Mouse (Mus musculus) kidney, adult 11 months (tissue): ENCODE results near the gene Ranbp9.

Source experiments
- DNase-seq: peaks from one replicate; pipeline ENCODE4 v3.0.0; 2022

The Ranbp9 gene

GRCm38 (mm10) chr13:43480957-43481858 lies at the start of gene Ranbp9:
TSS of gene Ranbp9 (minus strand) at chr13:43481282.
- DNase-seq, result peak; percentile 74

DNA sequence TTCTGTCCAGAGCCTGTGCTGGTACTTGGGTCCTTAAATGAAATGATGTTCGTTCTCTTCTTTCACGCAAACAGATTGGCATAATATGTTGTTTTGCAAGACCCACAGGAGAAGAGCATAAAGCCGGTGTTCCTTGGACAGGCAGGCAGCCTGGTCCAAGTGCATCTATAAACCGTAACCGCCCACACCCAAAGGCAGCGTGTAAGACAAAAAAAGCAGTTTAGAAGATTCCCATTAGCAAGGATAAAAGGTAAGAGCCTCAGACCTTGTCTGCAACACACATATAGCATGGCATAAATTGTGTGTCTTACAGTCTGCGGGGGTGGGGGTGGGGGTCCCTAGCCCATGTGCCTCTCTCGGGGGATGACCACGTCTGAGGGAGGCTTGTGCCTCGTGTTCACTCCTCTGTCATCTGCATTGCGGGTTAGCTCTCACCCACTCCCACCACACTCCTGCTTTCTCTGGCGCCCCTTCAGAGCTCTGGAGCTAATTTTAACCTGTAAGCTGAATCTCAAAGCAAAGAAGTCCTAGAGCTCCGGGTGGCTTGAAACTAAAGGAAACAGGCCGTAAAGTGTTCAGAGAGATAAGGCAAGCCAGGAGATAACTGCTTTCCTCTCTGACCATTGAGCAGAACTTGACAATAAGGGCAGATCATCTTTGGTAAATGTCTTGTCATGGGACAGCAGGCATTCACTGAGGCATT lies 49.2 kb upstream of the Ranbp9 start:
- DNase-seq, result no peak

GRCm38 (mm10) chr13:43526289-43526688 lies 45.2 kb upstream of the Ranbp9 start:
- DNase-seq, result no peak

DNA sequence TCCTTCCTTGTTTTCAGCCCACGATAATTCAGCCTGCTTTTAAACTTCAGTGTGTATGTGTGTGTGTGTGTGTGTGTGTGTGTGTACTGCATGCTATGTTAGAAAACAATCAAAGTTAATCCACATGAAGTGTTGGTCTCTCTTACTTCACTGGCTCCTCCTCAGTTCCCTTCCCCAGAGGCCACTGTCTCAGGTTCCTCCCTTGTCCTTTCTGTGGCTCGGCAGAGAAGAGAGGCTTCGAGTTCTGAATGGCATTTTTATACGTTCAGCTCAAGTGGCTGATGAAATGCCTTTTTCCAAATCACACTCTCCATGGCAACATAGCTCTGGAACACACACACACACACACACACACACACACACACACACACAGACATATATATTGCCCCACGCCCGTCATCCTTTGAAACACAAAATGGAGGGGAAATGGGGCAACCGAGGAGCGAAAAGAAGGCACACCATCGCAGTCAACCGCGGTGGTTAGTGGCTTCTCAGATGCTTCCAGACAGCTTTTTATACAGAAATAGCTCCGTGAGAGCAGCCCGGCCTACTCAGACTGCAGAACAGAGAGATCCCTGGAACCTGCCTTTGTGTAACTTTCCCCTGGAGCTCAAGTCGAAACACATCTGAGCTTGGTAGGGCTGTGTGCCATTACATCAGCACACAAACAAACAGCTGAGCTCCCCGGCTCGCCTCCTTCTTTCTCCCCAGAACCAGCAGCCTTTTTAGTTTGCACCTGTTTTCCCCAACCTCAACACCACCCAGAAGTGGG lies 44.5 kb upstream of the Ranbp9 start:
- DNase-seq, result no peak

GRCm38 (mm10) chr13:43524491-43525362 lies 43.6 kb upstream of the Ranbp9 start:
- DNase-seq, result no peak

DNA sequence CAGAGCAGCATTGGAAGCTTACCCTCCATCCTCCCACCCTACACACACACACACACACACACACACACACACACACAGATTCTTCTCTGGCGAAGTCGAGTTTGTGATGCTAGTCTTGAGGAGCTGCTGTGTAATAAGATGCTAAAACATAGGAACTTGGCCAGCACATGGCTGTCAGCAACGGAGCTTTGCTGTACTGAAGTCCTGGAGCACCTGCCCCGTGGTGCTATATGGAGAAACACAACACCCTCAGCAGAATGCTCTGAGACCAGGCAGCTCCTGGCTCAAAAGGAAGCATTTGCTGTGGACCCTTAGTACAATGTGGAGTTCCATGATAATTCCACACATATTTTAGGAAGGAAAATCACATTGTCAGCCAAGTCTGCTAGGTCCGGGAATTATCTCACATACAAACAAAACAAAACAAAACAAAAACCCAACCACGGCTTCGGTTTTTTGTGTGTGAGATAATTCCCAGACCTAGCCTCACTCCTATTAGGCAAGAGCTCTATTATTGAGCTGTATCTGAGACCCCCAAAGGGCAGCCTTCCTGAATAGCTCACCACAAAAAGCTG lies 42.9 kb upstream of the Ranbp9 start:
- no peak for DNase-seq

- DNase-seq, result no peak
Observed at GRCm38 (mm10) chr13:43521940-43522339, 40.9 kb upstream of the Ranbp9 start.

GRCm38 (mm10) chr13:43519251-43519650 lies 38.2 kb upstream of the Ranbp9 start:
- DNase-seq, result no peak

GRCm38 (mm10) chr13:43517371-43517770 lies 36.3 kb upstream of the Ranbp9 start:
- no peak for DNase-seq

- DNase-seq, result no peak
Observed at GRCm38 (mm10) chr13:43516931-43517330, 35.8 kb upstream of the Ranbp9 start.

- no peak for DNase-seq
Observed at GRCm38 (mm10) chr13:43516119-43516518, 35.0 kb upstream of the Ranbp9 start.

DNA sequence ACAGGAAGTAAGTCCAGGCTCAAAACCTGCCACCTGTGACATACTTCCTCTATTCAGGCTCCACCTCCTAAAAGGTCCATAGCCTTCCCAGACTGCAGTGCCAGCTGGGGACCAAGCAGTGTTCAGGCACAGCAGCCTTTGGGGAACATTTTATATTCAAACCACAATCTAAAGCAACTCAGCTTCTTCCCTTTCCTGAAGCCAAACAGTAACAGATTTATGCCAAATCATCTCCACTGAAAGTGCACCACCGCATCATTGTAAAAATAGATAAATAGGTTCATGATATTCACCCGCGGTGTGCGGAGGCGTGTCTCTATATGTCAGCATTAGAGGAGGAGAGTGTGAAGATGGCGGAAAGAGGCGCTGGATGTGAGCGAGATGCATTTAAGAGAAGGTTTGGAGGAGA lies 33.9 kb upstream of the Ranbp9 start:
- no peak for DNase-seq

DNA sequence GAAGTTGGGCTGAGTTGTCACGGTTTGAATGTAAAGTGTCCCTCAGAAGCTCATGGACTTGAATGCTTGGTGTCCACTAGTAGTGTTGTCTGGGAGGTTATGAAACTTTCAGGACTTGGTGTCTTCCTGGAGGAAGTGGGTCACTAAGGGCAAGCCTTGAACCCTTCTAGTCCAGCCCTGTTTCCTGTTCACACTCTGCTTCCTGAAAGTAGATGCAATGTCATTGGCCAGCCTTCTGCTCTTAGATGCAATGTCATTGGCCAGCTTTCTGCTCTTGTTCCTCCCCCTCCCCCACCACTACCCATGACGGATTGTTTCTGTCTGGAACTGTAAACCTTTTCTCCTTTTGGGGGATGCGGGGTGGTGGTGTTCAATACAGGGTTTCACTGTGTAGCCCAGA lies 31.7 kb upstream of the Ranbp9 start:
- no peak for DNase-seq

DNA sequence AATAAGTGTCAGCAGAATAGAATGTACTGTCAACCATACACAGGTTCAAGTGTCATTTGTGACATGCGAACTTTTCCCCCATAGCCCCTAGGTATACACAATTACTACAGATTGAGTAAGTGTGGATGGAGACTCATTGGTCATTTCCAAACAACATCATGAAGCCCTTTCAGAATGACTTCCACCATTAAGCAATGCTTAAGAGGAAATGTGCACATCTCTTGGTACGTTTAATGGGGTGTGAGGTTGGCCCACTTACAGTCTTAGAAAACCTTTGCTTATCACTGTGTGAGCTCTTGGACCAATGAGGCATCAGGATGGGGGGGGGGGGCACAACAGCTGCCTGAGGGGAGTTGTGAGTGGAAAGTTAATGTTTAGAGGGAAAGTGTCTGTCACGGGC lies 24.7 kb upstream of the Ranbp9 start:
- DNase-seq, result no peak

- peak; percentile 37 for DNase-seq
Observed at GRCm38 (mm10) chr13:43503395-43503850, 22.3 kb upstream of the Ranbp9 start.

- DNase-seq, result no peak
Observed at GRCm38 (mm10) chr13:43501601-43502000, 20.5 kb upstream of the Ranbp9 start.

- DNase-seq, result no peak
Observed at GRCm38 (mm10) chr13:43500483-43500850, 19.4 kb upstream of the Ranbp9 start.

DNA sequence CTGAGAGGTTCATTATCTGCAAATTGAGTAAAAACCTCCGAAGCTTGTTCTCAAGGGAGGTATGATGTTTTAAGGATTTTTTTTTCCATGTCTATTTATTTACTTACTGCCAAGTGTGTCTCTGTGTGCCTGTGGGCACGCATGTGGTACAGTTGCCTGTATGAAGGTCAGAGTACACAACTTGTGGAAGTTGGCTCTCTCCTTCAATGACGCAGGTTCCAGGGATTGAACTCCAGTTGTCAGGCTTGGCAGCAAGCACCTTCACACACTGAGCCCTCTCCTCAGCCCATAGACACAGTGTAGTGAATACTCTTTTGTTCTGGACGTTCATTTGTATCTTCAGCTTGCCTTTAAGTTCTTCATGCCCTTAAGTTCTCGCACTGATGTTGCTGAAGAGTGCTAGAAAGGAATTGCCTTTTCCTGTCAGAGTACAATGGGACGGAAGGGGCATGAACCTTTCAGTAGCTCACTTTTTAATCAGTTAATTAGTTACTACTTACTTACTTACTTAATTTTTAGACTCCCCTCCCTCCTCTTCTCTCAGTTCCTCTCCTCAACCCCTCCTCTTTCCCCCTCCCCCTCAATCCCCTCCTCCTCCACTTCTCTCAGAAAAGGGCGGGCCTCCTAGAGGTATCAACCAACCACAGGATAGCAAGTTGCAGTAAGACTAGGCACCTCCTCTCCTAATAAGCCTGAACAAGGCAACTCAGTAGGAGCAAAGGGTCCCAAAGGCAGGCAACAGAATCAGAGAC lies 18.8 kb upstream of the Ranbp9 start:
- peak; percentile 30 for DNase-seq

DNA sequence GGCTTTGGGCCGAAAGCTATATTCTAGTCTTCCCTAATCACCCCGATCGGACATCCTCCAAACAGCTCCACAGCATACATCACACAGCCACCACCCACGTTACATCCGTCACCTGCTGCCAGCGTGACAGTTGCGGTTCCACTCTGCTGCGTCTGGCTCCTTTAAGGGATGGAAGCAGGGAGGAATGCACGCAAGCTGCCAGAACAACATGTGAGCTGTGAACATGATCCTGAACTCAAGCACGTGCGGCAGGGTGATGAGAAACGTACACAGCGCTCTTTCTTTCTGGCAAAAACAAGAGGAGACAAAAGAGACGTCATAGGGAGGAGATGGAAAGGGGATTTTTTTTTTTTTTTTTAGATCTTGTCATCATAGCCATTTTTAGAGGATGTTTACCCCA lies 17.8 kb upstream of the Ranbp9 start:
- DNase-seq, result peak; percentile 58

DNA sequence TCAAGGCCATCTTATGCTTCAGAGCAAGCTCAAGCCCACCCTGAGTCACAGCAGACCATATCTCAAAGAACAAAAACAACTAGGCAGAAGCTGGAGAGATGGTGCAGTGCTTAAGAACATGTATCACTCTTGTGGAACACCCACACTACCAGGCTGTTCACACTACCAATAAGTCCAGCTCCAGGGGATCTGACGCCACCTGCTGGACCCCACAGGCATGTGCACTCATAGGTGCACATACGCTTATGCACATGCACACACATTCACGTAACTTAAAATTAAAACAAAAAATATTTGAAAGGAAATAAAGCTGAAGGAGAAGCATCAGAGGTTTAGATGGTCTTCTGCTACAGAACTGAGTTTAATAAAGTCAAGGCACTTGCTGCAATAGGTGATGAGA lies 16.7 kb upstream of the Ranbp9 start:
- DNase-seq, result no peak

GRCm38 (mm10) chr13:43496660-43497059 lies 15.6 kb upstream of the Ranbp9 start:
- DNase-seq, result no peak
